ENCODE assay signal across 8 mouse cellular contexts in genomic region chr2:109916782-109917495, GRCm38 (mm10). TPM values are rescaled to one million over a fixed set of nuclear protein-coding genes. Genes with fewer than 3 reads are reported as not detected.
DNase-seq lines count a peak whose midpoint lies in the region; ATAC-seq and TF ChIP-seq lines count a peak whose summit lies in the region.

No protein-coding gene starts in this region.

- H3K4me1 ChIP-seq in kidney, embryonic 14.5 days (ENCODE audit: control insufficient read depth, insufficient read depth, low read length) = peaks cover 25% of the 10 kb centered on the region; the same call in 1 of the 2 replicates
- peaks cover 43% of the 10 kb centered on the region for H3K4me1 ChIP-seq in embryonic facial prominence, embryonic 10.5 days
- peaks cover 38% of the 10 kb centered on the region for H3K4me1 ChIP-seq in hindbrain, embryonic 15.5 days (replicated peaks)
- peaks cover 26% of the 10 kb centered on the region for H3K4me1 ChIP-seq in midbrain, embryonic 16.5 days (ENCODE audit: control insufficient read depth, insufficient read depth, low read length)
- 0 out of 2 replicates have a peak, but pooled peaks cover 2% of the 10 kb centered on the region for H3K4me1 ChIP-seq in lung, adult 2 months (ENCODE audit: control insufficient read depth, insufficient read depth, low read length)

- H3K27me3 ChIP-seq in kidney, embryonic 14.5 days (ENCODE audit: control insufficient read depth, insufficient read depth, low read length) = no peaks in the 10 kb centered on the region
- H3K27me3 ChIP-seq in embryonic facial prominence, embryonic 10.5 days (replicated peaks; ENCODE audit: low read depth, poor library complexity, severe bottlenecking) = no peaks in the 10 kb centered on the region
- no peaks in the 10 kb centered on the region for H3K27me3 ChIP-seq in hindbrain, embryonic 15.5 days
- H3K27me3 ChIP-seq in midbrain, embryonic 16.5 days (ENCODE audit: control insufficient read depth, insufficient read depth, low read depth, low read length) = no peaks in the 10 kb centered on the region

- no peak for DNase-seq in kidney, postnatal 4 days
- DNase-seq in embryonic facial prominence, embryonic 10.5 days (ENCODE audit: low spot score) = no peak
- DNase-seq in adrenal gland, postnatal 14 days = no peak
- no peak for DNase-seq in lung, adult 2 months

- H3K4me2 ChIP-seq in kidney, embryonic 14.5 days (replicated peaks; ENCODE audit: low read depth, low read length) = peak overlapping the region; percentile 41
- H3K4me2 ChIP-seq in hindbrain, embryonic 15.5 days = peak overlapping the region; percentile 94
- peak overlapping the region; percentile 74 for H3K4me2 ChIP-seq in midbrain, embryonic 16.5 days (ENCODE audit: low read length)

- H3K9me3 ChIP-seq in kidney, embryonic 14.5 days (ENCODE audit: control insufficient read depth, low read length) = no peaks in the 10 kb centered on the region
- no peaks in the 10 kb centered on the region for H3K9me3 ChIP-seq in embryonic facial prominence, embryonic 10.5 days
- no peaks in the 10 kb centered on the region for H3K9me3 ChIP-seq in hindbrain, embryonic 15.5 days
- no peaks in the 10 kb centered on the region for H3K9me3 ChIP-seq in midbrain, embryonic 16.5 days (replicated peaks; ENCODE audit: control insufficient read depth, low read length, poor library complexity, severe bottlenecking)

- H3K36me3 ChIP-seq in kidney, embryonic 14.5 days (ENCODE audit: control insufficient read depth, insufficient read depth, low read length) = no peaks in the 10 kb centered on the region
- no peaks in the 10 kb centered on the region; the same call in 1 of the 2 replicates for H3K36me3 ChIP-seq in embryonic facial prominence, embryonic 10.5 days (replicated peaks)
- no peaks in the 10 kb centered on the region for H3K36me3 ChIP-seq in hindbrain, embryonic 15.5 days
- no peaks in the 10 kb centered on the region for H3K36me3 ChIP-seq in midbrain, embryonic 16.5 days (ENCODE audit: control insufficient read depth, insufficient read depth, low read length)

- ATAC-seq in kidney, embryonic 14.5 days (ENCODE audit: low FRiP score, low TSS enrichment) = peak; percentile 7
- no peak for ATAC-seq in hindbrain, embryonic 15.5 days (ENCODE audit: low FRiP score, low read depth)
- ATAC-seq in midbrain, embryonic 16.5 days = no peak
- no peak for ATAC-seq in megakaryocyte progenitor cell, adult 5-6 weeks (replicated peaks; ENCODE audit: poor library complexity)

- no peak overlapping the region for H3K9ac ChIP-seq in kidney, embryonic 14.5 days (ENCODE audit: low read depth, low read length)
- H3K9ac ChIP-seq in hindbrain, embryonic 15.5 days = peak overlapping the region; percentile 70; the same call in 1 of the 2 replicates
- no peak overlapping the region for H3K9ac ChIP-seq in midbrain, embryonic 16.5 days (ENCODE audit: low read depth, low read length)

- H3K27ac ChIP-seq in kidney, embryonic 14.5 days (ENCODE audit: low read depth, low read length) = no peak overlapping the region; the same call in 1 of the 2 replicates
- H3K27ac ChIP-seq in embryonic facial prominence, embryonic 10.5 days (replicated peaks) = peak overlapping the region; percentile 94
- H3K27ac ChIP-seq in hindbrain, embryonic 15.5 days (replicated peaks) = no peak overlapping the region
- peak overlapping the region; percentile 90; the same call in 1 of the 2 replicates for H3K27ac ChIP-seq in midbrain, embryonic 16.5 days (ENCODE audit: low read length)

- no peak for TF ChIP-seq CTCF in lung, adult 2 months (IDR thresholded peaks at IDR 0.05; ENCODE audit: insufficient read depth, low read length)

- WGBS in kidney, embryonic 14.5 days = 2% methylated on average over 11 of the region's 11 CpGs
- 2% methylated on average over 11 of the region's 11 CpGs for WGBS in embryonic facial prominence, embryonic 10.5 days
- WGBS in hindbrain, embryonic 15.5 days = 3% methylated on average over 11 of the region's 11 CpGs
- 4% methylated on average over 11 of the region's 11 CpGs for WGBS in midbrain, embryonic 16.5 days
- 19% methylated on average over 11 of the region's 11 CpGs for WGBS in lung, adult 2 months

- no peak for TF ChIP-seq POLR2A in lung, adult 2 months (IDR thresholded peaks at IDR 0.05; ENCODE audit: borderline replicate concordance, extremely low read depth, low read depth, low read length)

- peak overlapping the region; percentile 93; the same call in 1 of the 2 replicates for H3K4me3 ChIP-seq in kidney, embryonic 14.5 days (ENCODE audit: low read length)
- peak overlapping the region; percentile 90 for H3K4me3 ChIP-seq in embryonic facial prominence, embryonic 10.5 days
- H3K4me3 ChIP-seq in hindbrain, embryonic 15.5 days = peak overlapping the region; percentile 66
- H3K4me3 ChIP-seq in midbrain, embryonic 16.5 days (ENCODE audit: low read depth, low read length) = peak overlapping the region; percentile 83
- H3K4me3 ChIP-seq in lung, adult 2 months (replicated peaks; ENCODE audit: extremely low read depth, low read depth, low read length) = no peak overlapping the region

RNA-seq across cellular contexts. Expression of gene Lgr4, which starts 0.5 kb away (rescaled TPM):
- 41.7 and 44.5 TPM in 2 replicates for polyA plus RNA-seq in kidney, embryonic 14.5 days (2014; fragmentation: Nextera tagmentation; extraction: Ambion mirVana)
- polyA plus RNA-seq in embryonic facial prominence, embryonic 10.5 days (2016; fragmentation: Nextera tagmentation; extraction: Ambion mirVana) = 14.1 and 14.6 TPM in 2 replicates
- 8.0 and 8.6 TPM in 2 replicates for polyA plus RNA-seq in hindbrain, embryonic 15.5 days (2015; fragmentation: Nextera tagmentation; extraction: Ambion mirVana)
- polyA plus RNA-seq in midbrain, embryonic 16.5 days (2015; fragmentation: Nextera tagmentation; extraction: Ambion mirVana) = 6.8 and 7.1 TPM in 2 replicates
- total RNA-seq in adrenal gland, postnatal 14 days (2021) = 109 and 125 TPM in 2 replicates
- 5.1 and 6.6 TPM in 2 replicates for polyA plus RNA-seq in lung, adult 2 months (2012; rRNA removed)
- total RNA-seq in megakaryocyte progenitor cell, adult 5-6 weeks (2015) = 1.0 and 2.6 TPM in 2 replicates
- 1.1 and 4.0 TPM in 2 replicates for total RNA-seq in megakaryocyte progenitor cell, adult 5-6 weeks (2017)

RNA-seq across cellular contexts. Expression of gene Lin7c, which starts 26.3 kb away (rescaled TPM):
- polyA plus RNA-seq in kidney, embryonic 14.5 days (2014; fragmentation: Nextera tagmentation; extraction: Ambion mirVana) = 50.8 and 80.7 TPM in 2 replicates
- 77.9 and 79.9 TPM in 2 replicates for polyA plus RNA-seq in embryonic facial prominence, embryonic 10.5 days (2016; fragmentation: Nextera tagmentation; extraction: Ambion mirVana)
- 175 and 177 TPM in 2 replicates for polyA plus RNA-seq in hindbrain, embryonic 15.5 days (2015; fragmentation: Nextera tagmentation; extraction: Ambion mirVana)
- 256 and 261 TPM in 2 replicates for polyA plus RNA-seq in midbrain, embryonic 16.5 days (2015; fragmentation: Nextera tagmentation; extraction: Ambion mirVana)
- 72.4 and 77.2 TPM in 2 replicates for total RNA-seq in adrenal gland, postnatal 14 days (2021)
- 6.3 and 12.5 TPM in 2 replicates for polyA plus RNA-seq in lung, adult 2 months (2012; rRNA removed)
- total RNA-seq in megakaryocyte progenitor cell, adult 5-6 weeks (2015) = 57.7 and 65.7 TPM in 2 replicates
- 88.4 and 114 TPM in 2 replicates for total RNA-seq in megakaryocyte progenitor cell, adult 5-6 weeks (2017)

Comparison
In these comparisons a context has a peak if more than half of its experiments do, and no peak if none do; other contexts are left out.
1. H3K27ac ChIP-seq: peak in embryonic facial prominence, embryonic 10.5 days (single experiment) and midbrain, embryonic 16.5 days (single experiment); none in kidney, embryonic 14.5 days (single experiment) and hindbrain, embryonic 15.5 days (single experiment).
2. H3K4me2 ChIP-seq: peak in every context shown above with its lines; median percentile 94 in hindbrain, embryonic 15.5 days; 74 in midbrain, embryonic 16.5 days; 41 in kidney, embryonic 14.5 days.